ENCODE assay signal across 21 mouse cellular contexts in genomic region chr7:47244658-47245057, GRCm38 (mm10). TPM values are rescaled to one million over a fixed set of nuclear protein-coding genes. Genes with fewer than 3 reads are reported as not detected.
DNase-seq lines count a peak whose midpoint lies in the region; ATAC-seq and TF ChIP-seq lines count a peak whose summit lies in the region.
"Had no signal": no experiment of that assay in that cellular context is flagged by ENCODE, and none has a peak within 500 bp of the region (broad histone marks: within the 10 kb centered on the region; RNA-seq: fewer than 3 reads in every experiment).

No protein-coding gene starts in this region.

- H3K9me3 ChIP-seq in liver, postnatal 0 days (ENCODE audit: low read length), result no peaks in the 10 kb centered on the region
- H3K9me3 ChIP-seq in liver, embryonic 11.5 days (ENCODE audit: control insufficient read depth, low read length), result no peaks in the 10 kb centered on the region
- no peaks in the 10 kb centered on the region for H3K9me3 ChIP-seq in MEL (replicated peaks; ENCODE audit: insufficient read depth, low read length)
- H3K9me3 ChIP-seq in intestine, postnatal 0 days (ENCODE audit: control insufficient read depth), result no peaks in the 10 kb centered on the region
- H3K9me3 ChIP-seq: heart, embryonic 10.5 days; hindbrain, embryonic 13.5 days; neural tube, embryonic 15.5 days had no signal

- TF ChIP-seq POLR2A in MEL (IDR thresholded peaks at IDR 0.05; ENCODE audit: control insufficient read depth in 1 of 2, insufficient read depth in 1 of 2, low read depth in 1 of 2, low read length in 2 of 2, poor library complexity in 1 of 2), result no peak

- TF ChIP-seq EP300 in liver, postnatal 0 days (IDR thresholded peaks at IDR 0.05; ENCODE audit: low read depth), result no peak
- no peak for TF ChIP-seq EP300 in MEL (IDR thresholded peaks at IDR 0.05; ENCODE audit: low read depth in 1 of 2, low read length in 2 of 2)

- TF ChIP-seq CTCF in liver, postnatal 0 days (IDR thresholded peaks at IDR 0.05; ENCODE audit: low read depth), result 0 out of 2 replicates have a peak, but pooled peaks have one; percentile 14
- TF ChIP-seq CTCF in MEL (IDR thresholded peaks at IDR 0.05 in 2 of 3, conservative IDR thresholded peaks at IDR 0.05 in 1 of 3; ENCODE audit: control insufficient read depth in 1 of 3, insufficient read depth in 1 of 3, low read depth in 2 of 3, low read length in 3 of 3, poor library complexity in 1 of 3, severe bottlenecking in 1 of 3), result peak in 1 of 3 experiments; percentile 10; a peak in 1 of 6 replicates
- no peak for TF ChIP-seq CTCF in intestine, postnatal 0 days (IDR thresholded peaks at IDR 0.05; ENCODE audit: low read depth)

- H3K79me2 ChIP-seq in MEL (ENCODE audit: control insufficient read depth, insufficient read depth, low read length, poor library complexity), result no peaks in the 10 kb centered on the region

- TF ChIP-seq RAD21 in MEL (IDR thresholded peaks at IDR 0.05; ENCODE audit: low read depth, low read length), result peak; percentile 17

- ATAC-seq in liver, postnatal 0 days, result no peak
- ATAC-seq in liver, embryonic 11.5 days (replicated peaks; ENCODE audit: low FRiP score), result no peak
- peak; percentile 82 for ATAC-seq in megakaryocyte progenitor cell, adult 5-6 weeks (replicated peaks; ENCODE audit: poor library complexity)
- ATAC-seq in intestine, postnatal 0 days, result no peak
- ATAC-seq: forebrain, postnatal 0 days had no signal

- H3K4me3 ChIP-seq in liver, postnatal 0 days (ENCODE audit: low read depth, low read length), result no peak overlapping the region
- H3K4me3 ChIP-seq in liver, embryonic 11.5 days (ENCODE audit: low read depth, low read length), result no peak overlapping the region
- H3K4me3 ChIP-seq in MEL (ENCODE audit: control insufficient read depth in 1 of 2, insufficient read depth in 1 of 2, low read depth in 2 of 2, low read length in 2 of 2), result no peak overlapping the region
- H3K4me3 ChIP-seq in intestine, postnatal 0 days (ENCODE audit: low read depth, low read length), result no peak overlapping the region
- H3K4me3 ChIP-seq: erythroblast, embryonic 14.5 days; heart, embryonic 10.5 days; hindbrain, embryonic 13.5 days; neural tube, embryonic 15.5 days had no signal

- no peak for DNase-seq in liver, postnatal 0 days
- DNase-seq in liver, embryonic 11.5 days (ENCODE audit: low spot score), result no peak
- peak; percentile 3 for DNase-seq in MEL (ENCODE audit: low read depth, low spot score)
- DNase-seq in thymus, postnatal 36 days, result peak; percentile 42 to 45
- no peak for DNase-seq in cerebellum, postnatal 25 days
- DNase-seq: cerebellum, adult 9-10 months; forebrain, postnatal 0 days; gastrocnemius, postnatal 14 days; kidney, adult 11 months; right cerebral cortex, adult 18-20 months had no signal

- H3K27ac ChIP-seq in liver, postnatal 0 days (ENCODE audit: low read depth), result no peak overlapping the region
- H3K27ac ChIP-seq in liver, embryonic 11.5 days (ENCODE audit: low read depth, low read length), result no peak overlapping the region
- H3K27ac ChIP-seq in MEL (ENCODE audit: control insufficient read depth, low read depth, low read length), result no peak overlapping the region
- H3K27ac ChIP-seq in intestine, postnatal 0 days (ENCODE audit: low read depth, low read length), result no peak overlapping the region
- H3K27ac ChIP-seq: heart, embryonic 10.5 days; hindbrain, embryonic 13.5 days; neural tube, embryonic 15.5 days had no signal

- H3K4me1 ChIP-seq in liver, postnatal 0 days (ENCODE audit: insufficient read depth), result no peaks in the 10 kb centered on the region
- H3K4me1 ChIP-seq in liver, embryonic 11.5 days (replicated peaks; ENCODE audit: control insufficient read depth, insufficient read depth, low read length), result no peaks in the 10 kb centered on the region
- H3K4me1 ChIP-seq in MEL (ENCODE audit: control insufficient read depth in 1 of 2, insufficient read depth in 2 of 2, low read length in 2 of 2), result no peaks in the 10 kb centered on the region
- no peaks in the 10 kb centered on the region for H3K4me1 ChIP-seq in intestine, postnatal 0 days (replicated peaks; ENCODE audit: control insufficient read depth, insufficient read depth, low read length)
- H3K4me1 ChIP-seq: heart, embryonic 10.5 days; hindbrain, embryonic 13.5 days; neural tube, embryonic 15.5 days had no signal

- no peak overlapping the region for H3K4me2 ChIP-seq in liver, postnatal 0 days (ENCODE audit: low read depth, low read length)
- H3K4me2 ChIP-seq in liver, embryonic 11.5 days, result no peak overlapping the region
- no peak overlapping the region for H3K4me2 ChIP-seq in intestine, postnatal 0 days (replicated peaks; ENCODE audit: low read depth)
- H3K4me2 ChIP-seq: hindbrain, embryonic 13.5 days; neural tube, embryonic 15.5 days had no signal

- H3K9ac ChIP-seq in liver, postnatal 0 days (replicated peaks), result no peak overlapping the region
- no peak overlapping the region for H3K9ac ChIP-seq in liver, embryonic 11.5 days (ENCODE audit: low read depth, low read length)
- H3K9ac ChIP-seq in MEL (ENCODE audit: control insufficient read depth, low read depth, low read length, poor library complexity, severe bottlenecking), result no peak overlapping the region
- H3K9ac ChIP-seq in intestine, postnatal 0 days (ENCODE audit: low read depth, low read length), result no peak overlapping the region
- H3K9ac ChIP-seq: forebrain, postnatal 0 days; hindbrain, embryonic 13.5 days; neural tube, embryonic 15.5 days had no signal

- 68% methylated on average over 3 of the region's 3 CpGs for WGBS in liver, postnatal 0 days (ENCODE audit: insufficient replicate concordance)
- WGBS in liver, embryonic 11.5 days, result 47% methylated on average over 3 of the region's 3 CpGs
- WGBS in intestine, postnatal 0 days, result 70% methylated on average over 3 of the region's 3 CpGs

- H3K27me3 ChIP-seq in liver, postnatal 0 days (ENCODE audit: insufficient read depth, low read length), result no peaks in the 10 kb centered on the region
- H3K27me3 ChIP-seq in liver, embryonic 11.5 days (replicated peaks; ENCODE audit: control insufficient read depth, insufficient read depth, low read length), result no peaks in the 10 kb centered on the region
- no peaks in the 10 kb centered on the region for H3K27me3 ChIP-seq in MEL (ENCODE audit: control insufficient read depth in 1 of 2, insufficient read depth in 2 of 2, low read length in 2 of 2)
- no peaks in the 10 kb centered on the region for H3K27me3 ChIP-seq in intestine, postnatal 0 days (replicated peaks; ENCODE audit: control insufficient read depth, insufficient read depth, low read length)
- H3K27me3 ChIP-seq: hindbrain, embryonic 13.5 days; neural tube, embryonic 15.5 days had no signal

- no peaks in the 10 kb centered on the region for H3K36me3 ChIP-seq in liver, postnatal 0 days (replicated peaks; ENCODE audit: insufficient read depth, low read length)
- H3K36me3 ChIP-seq in liver, embryonic 11.5 days (ENCODE audit: control insufficient read depth, insufficient read depth, low read length), result no peaks in the 10 kb centered on the region
- no peaks in the 10 kb centered on the region for H3K36me3 ChIP-seq in MEL (ENCODE audit: control insufficient read depth in 1 of 2, insufficient read depth in 2 of 2, low read length in 2 of 2)
- no peaks in the 10 kb centered on the region for H3K36me3 ChIP-seq in intestine, postnatal 0 days (ENCODE audit: control insufficient read depth, insufficient read depth)
- H3K36me3 ChIP-seq: heart, embryonic 10.5 days; hindbrain, embryonic 13.5 days; neural tube, embryonic 15.5 days had no signal

TF ChIP-seq in MEL, 35 proteins besides CTCF, POLR2A, EP300 and RAD21:
- TF ChIP-seq MEF2A (IDR thresholded peaks at IDR 0.05; ENCODE audit: extremely low read depth, insufficient replicate concordance, low read depth, low read length, poor library complexity, severe bottlenecking) (no peak), MYC (IDR thresholded peaks at IDR 0.05; ENCODE audit: low read depth, low read length) (no peak), GABPA (IDR thresholded peaks at IDR 0.05; ENCODE audit: low read depth, low read length) (no peak), SIN3A (IDR thresholded peaks at IDR 0.05; ENCODE audit: low read length) (no peak), SMC3 (IDR thresholded peaks at IDR 0.05; ENCODE audit: low read depth, low read length) (no peak), TAL1 (IDR thresholded peaks at IDR 0.05; ENCODE audit: low read length) (no peak), USF1 (IDR thresholded peaks at IDR 0.05; ENCODE audit: low read depth, low read length) (no peak)

RNA-seq across cellular contexts. Expression of gene Mrgpra9, which starts 8.0 kb away (rescaled TPM):
- not detected in 2 replicates for polyA plus RNA-seq in liver, postnatal 0 days (2015; fragmentation: Nextera tagmentation; extraction: Ambion mirVana)
- not detected in 2 replicates for polyA plus RNA-seq in liver, embryonic 11.5 days (2014; fragmentation: Nextera tagmentation; extraction: Ambion mirVana)
- total RNA-seq in MEL (2012; rRNA removed), result not detected in 2 replicates
- not detected for polyA plus RNA-seq in MEL (2012; ENCODE audit: insufficient read depth in 1 of 2, insufficient read length in 2 of 2, low read depth in 1 of 2, low replicate concordance in 2 of 2, missing spikeins in 1 of 2)
- not detected in 2 replicates for total RNA-seq in megakaryocyte progenitor cell, adult 5-6 weeks (2015)
- total RNA-seq in megakaryocyte progenitor cell, adult 5-6 weeks (2017), result not detected in 2 replicates
- not detected in 2 replicates for polyA plus RNA-seq in intestine, postnatal 0 days (2015; fragmentation: Nextera tagmentation; extraction: Ambion mirVana)
- total RNA-seq: adrenal gland, adult 18-20 months; forebrain, postnatal 0 days; gastrocnemius, postnatal 14 days; layer of hippocampus, adult 18-20 months; liver, adult 2 months; monocyte, adult 5-6 weeks had no signal
- polyA plus RNA-seq: brain, embryonic 14.5 days; erythroblast, embryonic 14.5 days; forebrain, postnatal 0 days; heart, embryonic 10.5 days; hindbrain, embryonic 13.5 days; liver, adult 2 months; neural tube, embryonic 15.5 days had no signal

RNA-seq across cellular contexts. Expression of gene Mrgpra6, which starts 39.9 kb away (rescaled TPM):
- not detected in 2 replicates for polyA plus RNA-seq in liver, postnatal 0 days (2015; fragmentation: Nextera tagmentation; extraction: Ambion mirVana)
- polyA plus RNA-seq in liver, embryonic 11.5 days (2014; fragmentation: Nextera tagmentation; extraction: Ambion mirVana), result not detected in 2 replicates
- not detected in 2 replicates for total RNA-seq in MEL (2012; rRNA removed)
- polyA plus RNA-seq in MEL (2012; ENCODE audit: insufficient read depth in 1 of 2, insufficient read length in 2 of 2, low read depth in 1 of 2, low replicate concordance in 2 of 2, missing spikeins in 1 of 2), result not detected
- total RNA-seq in megakaryocyte progenitor cell, adult 5-6 weeks (2015), result not detected in 2 replicates
- total RNA-seq in megakaryocyte progenitor cell, adult 5-6 weeks (2017), result not detected in 2 replicates
- not detected in 2 replicates for polyA plus RNA-seq in intestine, postnatal 0 days (2015; fragmentation: Nextera tagmentation; extraction: Ambion mirVana)
- total RNA-seq: adrenal gland, adult 18-20 months; forebrain, postnatal 0 days; gastrocnemius, postnatal 14 days; layer of hippocampus, adult 18-20 months; liver, adult 2 months; monocyte, adult 5-6 weeks had no signal
- polyA plus RNA-seq: brain, embryonic 14.5 days; erythroblast, embryonic 14.5 days; forebrain, postnatal 0 days; heart, embryonic 10.5 days; hindbrain, embryonic 13.5 days; liver, adult 2 months; neural tube, embryonic 15.5 days had no signal

Comparison
In these comparisons a context has a peak if more than half of its experiments do, and no peak if none do; other contexts are left out.
1. DNase-seq: peak in MEL (single experiment) and thymus, postnatal 36 days (2 of 2); none in liver, postnatal 0 days (single experiment), liver, embryonic 11.5 days (single experiment) and cerebellum, postnatal 25 days (0 of 2).